Mouse (Mus musculus) leukemia stem cell, adult 10-12 weeks (primary cell): ENCODE data around the gene Defa34. TPM values are rescaled to one million over a fixed set of nuclear protein-coding genes. Genes with fewer than 3 reads are reported as not detected.

Experiments
- polyA plus RNA-seq: library from polyadenylated mRNA; stranded (reverse); fragments of >175 nt; gene quantifications from 2 replicates; pipeline ENCODE4 v1.2.3, GENCODE M21; 2012; ENCODE audit warnings: low replicate concordance

The Defa34 gene
- polyA plus RNA-seq: not detected in 2 replicates

GRCm38 (mm10) chr8:21665497-21665896, at the start of gene Defa34:
Gene Defa34 (plus strand): TSS chr8:21665797.

GRCm38 (mm10) chr8:21617883-21618282, 47.7 kb upstream of the Defa34 start, which contains the start of gene Defa26:
Gene Defa26 (plus strand): TSS chr8:21618183.

GRCm38 (mm10) chr8:21655480-21655879, 10.1 kb upstream of the Defa34 start, which contains the start of gene Defa17:
Gene Defa17 (plus strand): TSS chr8:21655780.

GRCm38 (mm10) chr8:21703545-21703944, 37.9 kb downstream of the Defa34 start, which contains the start of gene AY761184:
Gene AY761184 (minus strand): TSS chr8:21703645.

Other genes starting within 250 kb of the Defa34 start
- gene Defa36, start 238.4 kb upstream of the Defa34 start, polyA plus RNA-seq: not detected in 2 replicates
- not detected in 2 replicates for gene Gm7849, start 209.2 kb upstream of the Defa34 start, polyA plus RNA-seq
- not detected in 2 replicates for gene Defa20, start 156.5 kb upstream of the Defa34 start, polyA plus RNA-seq
- not detected in 2 replicates for gene Defa32, start 136.8 kb upstream of the Defa34 start, polyA plus RNA-seq
- not detected in 2 replicates for gene Defa37, start 100.4 kb upstream of the Defa34 start, polyA plus RNA-seq
- gene Defa28, start 82.8 kb upstream of the Defa34 start, polyA plus RNA-seq: not detected in 2 replicates
- not detected in 2 replicates for gene Gm7861, start 71.3 kb upstream of the Defa34 start, polyA plus RNA-seq
- gene Defa26, start 47.6 kb upstream of the Defa34 start, polyA plus RNA-seq: not detected in 2 replicates
- gene Defa17, start 10.0 kb upstream of the Defa34 start, polyA plus RNA-seq: not detected in 2 replicates
- gene AY761184, start 37.8 kb downstream of the Defa34 start, polyA plus RNA-seq: not detected in 2 replicates
- gene Defa24, start 68.7 kb downstream of the Defa34 start, polyA plus RNA-seq: not detected in 2 replicates
- gene Defb50, start 157.7 kb downstream of the Defa34 start, polyA plus RNA-seq: not detected in 2 replicates
- gene Defb2, start 174.1 kb downstream of the Defa34 start, polyA plus RNA-seq: not detected in 2 replicates
- gene Defb10, start 193.1 kb downstream of the Defa34 start, polyA plus RNA-seq: not detected in 2 replicates
- gene Defb9, start 219.6 kb downstream of the Defa34 start, polyA plus RNA-seq: not detected in 2 replicates
- not detected in 2 replicates for gene Defb11, start 240.6 kb downstream of the Defa34 start, polyA plus RNA-seq